Mouse (Mus musculus) heart, embryonic 14.5 days (tissue): Measurements from ENCODE around the gene Btnl2. TPM values are rescaled to one million over a fixed set of nuclear protein-coding genes. Genes with fewer than 3 reads are reported as not detected.

Experiments used
- ATAC-seq: fragments of 200-750 bp; cut with Nextera tagmentation; 2 replicates; pipeline ENCODE4 v1.8.0; 2017; ENCODE audit warnings: low read depth, moderate TSS enrichment; ENCODE audit not compliant: insufficient number of reproducible peaks, insufficient read depth, low FRiP score
- H3K27ac ChIP-seq, 2 experiments: fragments of 200-500 bp in 1 of 2; fragments of 300-500 bp in 1 of 2; sonication (generic) in 1 of 2; replicated peaks in 1 of 2; 2 replicates each; pipeline ENCODE4 v1.5.1; 2012 to 2014; ENCODE audit warnings: low read depth in 2 of 2, low read length in 2 of 2, control low read depth in 1 of 2, mild to moderate bottlenecking in 1 of 2, mixed read lengths in 1 of 2; ENCODE audit not compliant: control insufficient read depth in 1 of 2, insufficient read depth in 1 of 2
- H3K27me3 ChIP-seq: fragments of 300-500 bp; sonication (generic); 2 replicates; pipeline ENCODE4 v1.6.1; 2014; ENCODE audit warnings: mild to moderate bottlenecking, low read length, control low read depth; ENCODE audit not compliant: control insufficient read depth, insufficient read depth
- H3K36me3 ChIP-seq: fragments of 300-500 bp; sonication (generic); 2 replicates; pipeline ENCODE4 v1.6.1; 2014; ENCODE audit warnings: mild to moderate bottlenecking, control low read depth, low read length, mixed read lengths; ENCODE audit not compliant: control insufficient read depth, insufficient read depth
- H3K4me1 ChIP-seq, 2 experiments: fragments of 200-500 bp in 1 of 2; fragments of 300-500 bp in 1 of 2; sonication (generic) in 1 of 2; 2 replicates each; pipeline ENCODE4 v1.6.1; 2012 to 2014; ENCODE audit warnings: low read length in 2 of 2, control low read depth in 1 of 2, mixed read lengths in 1 of 2; ENCODE audit not compliant: control insufficient read depth in 2 of 2, insufficient read depth in 2 of 2
- H3K4me2 ChIP-seq: fragments of 300-500 bp; sonication (generic); 2 replicates; pipeline ENCODE4 v1.6.1; 2014; ENCODE audit warnings: mild to moderate bottlenecking, low read length
- H3K4me3 ChIP-seq, 2 experiments: fragments of 200-500 bp in 1 of 2; fragments of 300-500 bp in 1 of 2; sonication (generic) in 1 of 2; 2 replicates each; pipeline ENCODE4 v1.5.1; 2012 to 2014; ENCODE audit warnings: low read length in 2 of 2, mild to moderate bottlenecking in 2 of 2, control low read depth in 1 of 2, low read depth in 1 of 2, moderate library complexity in 1 of 2; ENCODE audit not compliant: control insufficient read depth in 1 of 2, insufficient read depth in 1 of 2
- H3K9ac ChIP-seq: fragments of 300-500 bp; sonication (generic); 2 replicates; pipeline ENCODE4 v1.6.1; 2014; ENCODE audit warnings: mild to moderate bottlenecking, low read length
- H3K9me3 ChIP-seq: fragments of 300-500 bp; sonication (generic); 2 replicates; pipeline ENCODE4 v1.6.1; 2016; ENCODE audit warnings: low read length, control low read depth; ENCODE audit not compliant: control insufficient read depth
- WGBS: fragments of 180-500 bp; shearing (Covaris S2); extraction: QIAGEN DNeasy Blood & Tissue Kit; methylation state at CpG from one replicate; pipeline ENCODE4 v1.1.7; 2014; 5-methylcytosine and 5-hydroxymethylcytosine counted together
- polyA plus RNA-seq: library from polyadenylated mRNA; unstranded; fragments of >200 nt; fragmentation: Nextera tagmentation; extraction: Ambion mirVana; gene quantifications from 2 replicates; pipeline ENCODE4 v1.2.1, GENCODE M21; 2014

The Btnl2 gene
- polyA plus RNA-seq: not detected in 2 replicates

DNA sequence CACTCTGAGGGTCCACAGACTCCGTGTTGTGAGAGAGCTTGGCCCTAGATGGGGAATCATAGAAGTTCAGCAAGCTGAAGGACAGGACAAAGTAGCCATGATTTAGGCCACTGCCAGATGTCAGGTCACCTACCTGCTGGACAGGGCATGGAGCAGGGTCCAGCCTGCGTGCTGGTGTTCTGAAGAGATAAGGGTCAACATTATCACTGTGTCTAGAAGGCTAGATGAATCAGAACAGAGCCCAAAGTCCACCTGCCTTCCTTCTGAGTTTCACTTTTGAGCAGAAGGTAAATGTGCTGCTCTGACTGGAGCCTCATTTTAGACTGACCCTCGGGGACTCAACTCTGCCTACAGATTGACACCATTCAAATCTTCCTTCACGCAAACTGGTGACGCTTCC is at the start of gene Btnl2:
TSS of gene Btnl2 (plus strand) at position 284 of the 400 bp plus-strand sequence.
- no peak for ATAC-seq
- 75% methylated on average over 5 of the region's 5 CpGs for WGBS
- H3K36me3 ChIP-seq: no peaks in the 10 kb centered on the region
- H3K4me3 ChIP-seq: no peak within 1 kb of the TSS
- H3K9me3 ChIP-seq: no peaks in the 10 kb centered on the region
- H3K9ac ChIP-seq: no peak within 1 kb of the TSS
- H3K4me2 ChIP-seq: no peak within 1 kb of the TSS
- H3K4me1 ChIP-seq: no peaks in the 10 kb centered on the region
- H3K27ac ChIP-seq: no peak within 1 kb of the TSS
- no peaks in the 10 kb centered on the region for H3K27me3 ChIP-seq

DNA sequence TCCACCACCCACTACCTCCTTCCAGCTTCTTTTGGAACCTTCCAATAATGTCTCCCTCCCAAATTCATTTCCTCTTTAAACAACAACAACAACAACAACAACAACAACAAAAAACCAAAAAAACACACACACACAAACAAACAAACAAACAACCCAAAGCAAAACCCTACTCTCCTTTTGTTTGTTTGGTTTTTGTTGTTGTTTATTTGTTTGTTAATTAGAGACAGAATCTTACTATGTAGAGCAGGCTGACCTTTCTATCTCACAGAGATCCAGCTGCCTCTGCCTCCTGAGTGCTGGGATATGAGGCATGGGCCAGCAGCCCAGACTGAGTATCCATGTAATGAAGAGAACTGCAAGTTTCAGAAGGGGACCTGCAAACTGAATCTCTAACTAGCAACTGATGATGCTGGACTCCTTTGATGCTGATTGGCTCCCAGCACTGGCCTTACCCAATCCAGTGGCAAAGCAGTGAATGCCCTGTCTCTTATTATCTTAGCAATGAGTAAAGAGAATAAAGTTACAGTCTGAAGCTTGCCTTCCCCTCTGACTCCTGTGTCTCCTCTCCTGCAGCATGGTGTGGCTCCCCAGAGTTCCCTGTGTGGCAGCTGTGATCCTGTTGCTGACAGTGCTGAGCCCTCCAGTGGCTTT is 49.1 kb upstream of the Btnl2 start, which contains the start of gene H2-Eb1:
TSS of gene H2-Eb1 (plus strand) at position 488 of the 651 bp plus-strand sequence.
- ATAC-seq: peak; percentile 56; the same call in 1 of the 2 replicates

DNA sequence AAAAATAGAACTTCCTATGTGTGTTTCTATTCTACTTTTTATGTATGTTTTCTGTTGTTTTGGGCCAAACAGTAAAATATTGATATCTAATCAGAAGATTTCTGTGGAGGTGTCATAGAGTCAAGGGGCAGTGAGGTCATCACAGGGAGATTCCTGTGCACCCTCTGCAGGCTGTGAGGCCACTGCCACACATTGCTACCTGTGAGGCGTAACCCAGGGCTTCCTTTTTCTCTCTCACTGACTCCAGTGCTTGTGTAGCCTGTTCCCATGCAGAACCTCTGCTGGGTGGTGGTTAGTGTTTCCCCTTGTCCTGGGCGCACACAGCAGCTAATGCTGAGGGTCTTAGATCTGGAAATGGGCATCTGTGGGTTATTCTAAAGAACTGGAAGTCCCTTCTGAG is 48.2 kb upstream of the Btnl2 start:
- Histone ChIP-seq H3K4me2 (no peak overlapping the region), H3K27ac (no peak overlapping the region), H3K4me3 (no peak overlapping the region), H3K9me3 (no peaks in the 10 kb centered on the region), H3K27me3 (0 out of 2 replicates have a peak, but pooled peaks cover 7% of the 10 kb centered on the region), H3K9ac (no peak overlapping the region), H3K36me3 (no peaks in the 10 kb centered on the region), H3K4me1 (peaks cover 3 to 4% of the 10 kb centered on the region in 2 experiments; a peak in 1 of 4 replicates)
- 76% methylated on average over 2 of the region's 2 CpGs for WGBS
- ATAC-seq: no peak

More for the DNA sequence above, 49.1 kb upstream of the Btnl2 start, which contains the start of gene H2-Eb1:
- no peak within 1 kb of the TSS for H3K9ac ChIP-seq
- 0 out of 2 replicates have a peak, but pooled peaks cover 7% of the 10 kb centered on the region for H3K27me3 ChIP-seq
- no peak within 1 kb of the TSS for H3K4me3 ChIP-seq
- H3K9me3 ChIP-seq: no peaks in the 10 kb centered on the region
- no peaks in the 10 kb centered on the region for H3K36me3 ChIP-seq
- H3K4me1 ChIP-seq: peaks cover 3 to 4% of the 10 kb centered on the region in 2 experiments; a peak in 1 of 4 replicates
- H3K27ac ChIP-seq: no peak within 1 kb of the TSS
- no peak within 1 kb of the TSS for H3K4me2 ChIP-seq

DNA sequence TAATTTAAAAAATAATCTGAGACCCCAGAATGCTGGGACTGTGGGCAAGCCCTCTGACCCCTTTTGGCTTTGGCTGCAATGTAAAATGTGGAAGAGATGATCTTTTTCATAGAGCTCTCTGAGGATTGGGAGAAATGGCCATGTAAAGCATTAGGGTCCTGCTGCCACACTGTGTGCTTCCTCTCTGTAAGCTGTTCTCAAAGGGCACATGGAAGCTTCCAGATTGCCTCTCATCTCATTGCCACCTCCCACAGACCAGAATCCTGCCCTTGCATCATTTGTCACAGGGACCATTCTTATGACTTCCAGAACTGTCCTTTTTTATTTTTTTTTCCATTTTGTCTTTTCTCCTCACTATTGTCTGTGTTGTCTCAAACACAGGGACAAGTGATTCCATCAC is 47.4 kb upstream of the Btnl2 start:
- Histone ChIP-seq H3K36me3 (no peaks in the 10 kb centered on the region), H3K27me3 (0 out of 2 replicates have a peak, but pooled peaks cover 7% of the 10 kb centered on the region), H3K4me1 (peaks cover 3 to 4% of the 10 kb centered on the region in 2 experiments; a peak in 1 of 4 replicates), H3K9me3 (no peaks in the 10 kb centered on the region), H3K27ac (no peak overlapping the region), H3K4me2 (no peak overlapping the region), H3K9ac (no peak overlapping the region), H3K4me3 (no peak overlapping the region)
- no peak for ATAC-seq

DNA sequence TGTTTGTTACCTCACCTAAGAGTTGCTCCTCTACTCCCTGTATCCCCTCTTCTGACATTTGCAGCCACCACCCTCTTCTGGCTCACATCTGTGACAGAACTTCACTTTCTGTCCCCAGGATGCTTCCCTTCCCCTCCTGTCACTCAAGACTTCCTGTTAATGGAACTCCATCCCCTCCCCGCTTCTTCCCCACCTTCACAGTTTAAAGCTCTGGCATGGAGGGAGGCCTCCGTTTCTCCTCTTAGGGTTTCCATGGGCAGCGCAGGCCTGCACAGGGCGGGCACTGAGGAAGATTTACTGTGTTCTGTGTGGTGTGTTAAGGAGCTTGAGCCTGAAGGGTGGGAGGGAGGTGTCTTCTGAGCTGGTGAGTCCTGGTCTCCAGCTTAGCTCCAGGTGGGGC is 46.5 kb upstream of the Btnl2 start:
- Histone ChIP-seq H3K9ac (no peak overlapping the region), H3K9me3 (no peaks in the 10 kb centered on the region), H3K4me3 (no peak overlapping the region), H3K4me1 (peaks cover 3 to 4% of the 10 kb centered on the region in 2 experiments; a peak in 1 of 4 replicates), H3K4me2 (no peak overlapping the region), H3K27me3 (0 out of 2 replicates have a peak, but pooled peaks cover 7% of the 10 kb centered on the region), H3K36me3 (no peaks in the 10 kb centered on the region), H3K27ac (no peak overlapping the region)
- no peak for ATAC-seq
- WGBS: 79% methylated on average over 4 of the region's 4 CpGs

DNA sequence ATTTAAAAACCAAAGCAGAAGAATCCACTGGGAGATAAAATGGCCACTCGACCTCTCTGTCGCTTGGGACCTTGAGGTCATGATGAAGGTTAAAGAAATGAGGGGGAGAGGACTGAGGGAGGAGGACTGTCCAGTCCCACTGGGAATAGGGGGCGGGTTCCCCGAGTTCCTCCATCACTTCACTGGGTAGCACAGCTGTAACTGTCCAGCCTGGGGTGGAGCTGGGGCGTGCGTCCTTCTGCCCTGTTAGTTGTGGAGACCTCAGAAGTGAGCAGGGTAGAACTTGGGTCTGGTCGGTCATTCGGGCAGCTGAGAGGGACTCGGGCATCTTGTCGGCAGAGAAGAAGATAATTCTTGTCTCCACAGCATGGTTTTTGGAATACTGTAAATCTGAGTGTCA is 45.4 kb upstream of the Btnl2 start:
- WGBS: 28% methylated on average over 10 of the region's 10 CpGs

DNA sequence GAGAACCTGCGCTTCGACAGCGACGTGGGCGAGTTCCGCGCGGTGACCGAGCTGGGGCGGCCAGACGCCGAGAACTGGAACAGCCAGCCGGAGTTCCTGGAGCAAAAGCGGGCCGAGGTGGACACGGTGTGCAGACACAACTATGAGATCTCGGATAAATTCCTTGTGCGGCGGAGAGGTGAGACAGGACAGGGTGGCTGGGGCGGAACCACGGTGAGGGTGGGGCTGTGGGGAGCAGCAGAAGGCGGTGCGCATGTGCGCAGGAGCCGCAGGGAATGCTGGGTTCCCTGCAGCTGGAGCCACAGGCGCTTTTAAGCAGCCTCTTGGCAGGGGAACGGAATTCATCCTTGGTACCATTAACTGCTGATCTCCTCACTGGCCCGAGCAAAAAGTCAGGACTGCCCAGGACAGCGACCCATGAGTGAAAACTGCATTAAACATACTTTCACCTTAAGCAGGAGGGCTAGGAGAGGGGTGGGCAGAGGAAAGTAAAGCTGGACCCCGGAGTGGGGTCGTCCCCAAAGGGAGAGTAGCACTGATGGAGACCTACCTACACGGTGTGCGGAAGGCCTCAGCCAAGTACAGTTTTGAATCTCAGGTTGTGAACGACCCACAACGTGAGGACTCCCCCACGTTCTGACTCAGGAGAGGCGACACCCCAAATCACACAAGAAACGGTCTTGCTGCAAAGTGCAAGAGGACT is 44.8 kb upstream of the Btnl2 start:
- peak; percentile 70; the same call in 1 of the 2 replicates for ATAC-seq
- Histone ChIP-seq H3K4me1 (peaks cover 3 to 4% of the 10 kb centered on the region in 2 experiments; a peak in 1 of 4 replicates), H3K27me3 (0 out of 2 replicates have a peak, but pooled peaks cover 7% of the 10 kb centered on the region), H3K4me2 (peak overlapping the region; percentile 74), H3K27ac (peak overlapping the region; percentile 45 to 53; a peak in 3 of 4 replicates), H3K4me3 (peak overlapping the region; percentile 58 to 80), H3K36me3 (no peaks in the 10 kb centered on the region), H3K9ac (peak overlapping the region; percentile 66), H3K9me3 (no peaks in the 10 kb centered on the region)
- 20% methylated on average over 38 of the region's 38 CpGs for WGBS

More for the DNA sequence above, 45.4 kb upstream of the Btnl2 start:
- H3K27me3 ChIP-seq: 0 out of 2 replicates have a peak, but pooled peaks cover 7% of the 10 kb centered on the region
- peak overlapping the region; percentile 66 for H3K9ac ChIP-seq
- peak overlapping the region; percentile 45 to 53; a peak in 3 of 4 replicates for H3K27ac ChIP-seq
- H3K9me3 ChIP-seq: no peaks in the 10 kb centered on the region
- peaks cover 3 to 4% of the 10 kb centered on the region in 2 experiments; a peak in 1 of 4 replicates for H3K4me1 ChIP-seq
- peak overlapping the region; percentile 74 for H3K4me2 ChIP-seq
- ATAC-seq: no peak; the same call in 1 of the 2 replicates
- H3K4me3 ChIP-seq: peak overlapping the region; percentile 58 to 80
- H3K36me3 ChIP-seq: no peaks in the 10 kb centered on the region
